Mouse (Mus musculus) layer of hippocampus, postnatal 36 days (tissue): Measurements from ENCODE around the gene Arrdc4. TPM values are rescaled to one million over a fixed set of nuclear protein-coding genes. Genes with fewer than 3 reads are reported as not detected.

Experiments
- DNase-seq, 2 experiments: peaks; one replicate each; pipeline ENCODE4 v3.0.0; 2022
- total RNA-seq, 2 experiments: library from RNA; stranded (reverse); gene quantifications; 2 replicates each; pipeline ENCODE4 v1.2.3; 2021

The Arrdc4 gene
- 10 to 100 TPM; 13.6 to 14.6 TPM for total RNA-seq

GRCm38 (mm10) chr7:68748761-68749635 is at the start of gene Arrdc4:
Gene Arrdc4, minus strand, starts transcription at chr7:68749241.
- peak; percentile 99 for DNase-seq

- no peak for DNase-seq
Observed at GRCm38 (mm10) chr7:68795578-68795977, 46.5 kb upstream of the Arrdc4 start.

- no peak for DNase-seq
Observed at GRCm38 (mm10) chr7:68788711-68789110, 39.7 kb upstream of the Arrdc4 start.

GRCm38 (mm10) chr7:68771757-68772094 is 22.7 kb upstream of the Arrdc4 start:
- no peak for DNase-seq

- DNase-seq: no peak
Observed at GRCm38 (mm10) chr7:68770894-68771756, 22.1 kb upstream of the Arrdc4 start.

GRCm38 (mm10) chr7:68765926-68766325 is 16.9 kb upstream of the Arrdc4 start:
- no peak for DNase-seq

- no peak for DNase-seq
Observed at GRCm38 (mm10) chr7:68759148-68759724, 10.2 kb upstream of the Arrdc4 start.

GRCm38 (mm10) chr7:68756656-68757204 is 7.7 kb upstream of the Arrdc4 start:
- DNase-seq: no peak

GRCm38 (mm10) chr7:68749919-68750318 is 878 bp upstream of the Arrdc4 start:
- DNase-seq: no peak

GRCm38 (mm10) chr7:68748361-68748760 is 680 bp downstream of the Arrdc4 start:
- DNase-seq: peak; percentile 21 to 33

- peak; percentile 26 to 28 for DNase-seq
Observed at GRCm38 (mm10) chr7:68744616-68745015, 4.4 kb downstream of the Arrdc4 start.

GRCm38 (mm10) chr7:68744206-68744605 is 4.8 kb downstream of the Arrdc4 start:
- DNase-seq: no peak

GRCm38 (mm10) chr7:68740763-68741162 is 8.3 kb downstream of the Arrdc4 start:
- no peak for DNase-seq

- no peak for DNase-seq
Observed at GRCm38 (mm10) chr7:68738676-68739399, 10.2 kb downstream of the Arrdc4 start.

- DNase-seq: no peak
Observed at GRCm38 (mm10) chr7:68726380-68726779, 22.7 kb downstream of the Arrdc4 start.

- no peak for DNase-seq
Observed at GRCm38 (mm10) chr7:68724711-68725110, 24.3 kb downstream of the Arrdc4 start.

GRCm38 (mm10) chr7:68721520-68721919 is 27.5 kb downstream of the Arrdc4 start:
- no peak for DNase-seq

- no peak for DNase-seq
Observed at GRCm38 (mm10) chr7:68717988-68718387, 31.1 kb downstream of the Arrdc4 start.

GRCm38 (mm10) chr7:68717498-68717897 is 31.5 kb downstream of the Arrdc4 start:
- DNase-seq: peak; percentile 18 to 25

GRCm38 (mm10) chr7:68716926-68717325 is 32.1 kb downstream of the Arrdc4 start:
- DNase-seq: no peak

GRCm38 (mm10) chr7:68712928-68713327 is 36.1 kb downstream of the Arrdc4 start:
- DNase-seq: no peak

- peak; percentile 22 to 27 for DNase-seq
Observed at GRCm38 (mm10) chr7:68712425-68712824, 36.6 kb downstream of the Arrdc4 start.
